In the genomic region with DNA sequence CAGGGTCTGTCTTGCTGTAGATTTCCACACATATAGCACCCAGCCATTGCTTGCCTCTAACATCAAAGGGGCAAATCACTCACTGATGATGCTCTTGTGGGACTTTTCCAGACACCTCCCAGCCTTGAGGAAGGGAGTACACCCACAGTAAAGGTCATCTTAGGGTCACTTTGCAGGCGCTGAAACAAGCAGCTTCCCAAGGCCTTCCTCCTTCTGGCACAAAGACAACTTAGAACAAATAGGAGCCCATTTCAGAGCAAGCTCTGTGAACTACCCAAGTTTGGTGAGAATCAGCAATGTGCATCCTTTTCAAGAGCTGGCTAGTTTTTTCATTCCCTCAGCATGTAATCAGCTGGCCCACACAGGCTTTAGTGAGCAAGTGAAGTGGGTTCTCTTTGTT, we compare ENCODE assay signal across 19 mouse cellular contexts.
"Had no signal": no experiment of that assay in that cellular context is flagged by ENCODE, and none has a peak within 500 bp of the region (broad histone marks: within the 10 kb centered on the region; RNA-seq: fewer than 3 reads in every experiment).

No protein-coding gene starts in this region.

- H3K27me3 ChIP-seq: limb, embryonic 12.5 days; liver, embryonic 13.5 days; lung, embryonic 15.5 days; megakaryocyte, embryonic 14.5 days; midbrain, embryonic 15.5 days; neural tube, embryonic 15.5 days had no signal

- H3K27ac ChIP-seq: limb, embryonic 12.5 days; liver, embryonic 13.5 days; lung, embryonic 15.5 days; macrophage; midbrain, embryonic 15.5 days; neural tube, embryonic 15.5 days had no signal

- H3K4me2 ChIP-seq: limb, embryonic 12.5 days; liver, embryonic 13.5 days; lung, embryonic 15.5 days; midbrain, embryonic 11.5 days; midbrain, embryonic 15.5 days; neural tube, embryonic 15.5 days had no signal

- ATAC-seq: liver, postnatal 0 days; midbrain, embryonic 15.5 days had no signal

- H3K36me3 ChIP-seq: liver, embryonic 13.5 days; lung, embryonic 15.5 days; midbrain, embryonic 15.5 days; neural tube, embryonic 15.5 days had no signal

- H3K4me3 ChIP-seq: limb, embryonic 12.5 days; liver, embryonic 13.5 days; lung, embryonic 15.5 days; megakaryocyte, embryonic 14.5 days; midbrain, embryonic 15.5 days; neural tube, embryonic 15.5 days had no signal

- H3K9ac ChIP-seq: limb, embryonic 12.5 days; liver, embryonic 13.5 days; liver, postnatal 0 days; lung, embryonic 15.5 days; midbrain, embryonic 15.5 days; neural tube, embryonic 15.5 days had no signal

- H3K4me1 ChIP-seq: liver, embryonic 13.5 days; lung, embryonic 15.5 days; megakaryocyte, embryonic 14.5 days had no signal

- H3K9me3 ChIP-seq: limb, embryonic 12.5 days; liver, embryonic 13.5 days; lung, embryonic 15.5 days; megakaryocyte, embryonic 14.5 days; midbrain, embryonic 15.5 days; neural tube, embryonic 15.5 days had no signal

- DNase-seq: kidney, adult 8-10 months; kidney, postnatal 25 days; layer of hippocampus, adult 9-11 months; layer of hippocampus, postnatal 36 days; liver; liver, embryonic 13.5 days; liver, postnatal 0 days; lung, postnatal 14 days; right cerebral cortex, adult 18-20 months; right cerebral cortex, postnatal 25 days; thymus, adult 18-20 months; thymus, postnatal 14 days had no signal
